Mouse (Mus musculus) liver, embryonic 14.5 days (tissue): Measurements from ENCODE around the gene Prss21. TPM values are rescaled to one million over a fixed set of nuclear protein-coding genes. Genes with fewer than 3 reads are reported as not detected.

ENCODE experiments used
- ATAC-seq: fragments of 200-750 bp; cut with Nextera tagmentation; 2 replicates; pipeline ENCODE4 v1.8.0; 2017; ENCODE audit warnings: moderate number of reproducible peaks, mild to moderate bottlenecking, moderate library complexity; ENCODE audit not compliant: insufficient read depth
- DNase-seq, 3 experiments: peaks; one replicate each; pipeline ENCODE4 v3.0.0-alpha.2; 2012 to 2013; ENCODE audit warnings: low read depth in 3 of 3, low spot score in 3 of 3
- H3K27ac ChIP-seq: fragments of 300-500 bp; sonication (generic); 2 replicates; pipeline ENCODE4 v1.5.1; 2014; ENCODE audit warnings: moderate library complexity, mild to moderate bottlenecking, control low read depth, inconsistent platforms
- H3K27me3 ChIP-seq: fragments of 300-500 bp; sonication (generic); 2 replicates; pipeline ENCODE4 v1.6.1; 2014; ENCODE audit warnings: mild to moderate bottlenecking, low read length, moderate library complexity; ENCODE audit not compliant: control insufficient read depth, insufficient read depth
- H3K36me3 ChIP-seq: fragments of 300-500 bp; sonication (generic); replicated peaks from 2 replicates; pipeline ENCODE4 v1.6.1; 2014; ENCODE audit warnings: low read depth; ENCODE audit not compliant: control insufficient read depth, insufficient read depth
- H3K4me1 ChIP-seq, 2 experiments: fragments of 200-500 bp in 1 of 2; fragments of 300-500 bp in 1 of 2; sonication (generic) in 1 of 2; replicated peaks; 2 replicates each; pipeline ENCODE4 v1.6.1; 2012 to 2014; ENCODE audit warnings: antibody characterized with exemption in 1 of 2, inconsistent platforms in 1 of 2, low read length in 1 of 2; ENCODE audit not compliant: control insufficient read depth in 2 of 2, insufficient read depth in 2 of 2
- H3K4me2 ChIP-seq: fragments of 300-500 bp; sonication (generic); 2 replicates; pipeline ENCODE4 v1.6.1; 2014; ENCODE audit warnings: low read depth, mild to moderate bottlenecking, control low read depth, moderate library complexity
- H3K4me3 ChIP-seq, 2 experiments: fragments of 200-500 bp in 1 of 2; fragments of 300-500 bp in 1 of 2; sonication (generic) in 1 of 2; 2 replicates each; pipeline ENCODE4 v1.5.1; 2012 to 2014; ENCODE audit warnings: low read depth in 2 of 2, low read length in 2 of 2, mild to moderate bottlenecking in 2 of 2, control low read depth in 1 of 2, inconsistent platforms in 1 of 2, moderate library complexity in 1 of 2; ENCODE audit not compliant: insufficient read depth in 1 of 2
- H3K9ac ChIP-seq: fragments of 300-500 bp; sonication (generic); replicated peaks from 2 replicates; pipeline ENCODE4 v1.6.1; 2014; ENCODE audit warnings: mild to moderate bottlenecking, control low read depth, moderate library complexity
- H3K9me3 ChIP-seq: fragments of 300-500 bp; sonication (generic); 2 replicates; pipeline ENCODE4 v1.6.1; 2016; ENCODE audit warnings: low read length, mixed read lengths; ENCODE audit not compliant: control insufficient read depth
- CTCF ChIP-seq: IDR thresholded peaks from 2 replicates; pipeline ENCODE4 v1.5.1; 2016; ENCODE audit warnings: antibody characterized with exemption, low read depth, control low read depth
- EP300 ChIP-seq: IDR thresholded peaks from 2 replicates; pipeline ENCODE4 v1.6.1; 2016; ENCODE audit warnings: antibody characterized with exemption, low read depth
- WGBS: fragments of 180-500 bp; shearing (Covaris S2); extraction: QIAGEN DNeasy Blood & Tissue Kit; methylation state at CpG from one replicate; pipeline ENCODE4 v1.1.7; 2014; ENCODE audit not compliant: insufficient replicate concordance; 5-methylcytosine and 5-hydroxymethylcytosine counted together
- polyA plus RNA-seq, 2 experiments: library from polyadenylated mRNA; depleted of rRNA in 1 of 2; stranded (reverse) in 1 of 2; unstranded in 1 of 2; fragments of >200 nt; fragmentation: Nextera tagmentation in 1 of 2; extraction: Ambion mirVana in 1 of 2; gene quantifications; 2 replicates each; pipeline versions ENCODE4 v1.2.1 to v1.2.3; 2012 to 2014

Prss21 gene
- polyA plus RNA-seq (2012; rRNA removed) (not detected in 2 replicates), polyA plus RNA-seq (2014; fragmentation: Nextera tagmentation; extraction: Ambion mirVana) (not detected in 2 replicates)

GRCm38 (mm10) chr17:23867756-23868155 is at the start of gene Prss21:
Prss21 (plus strand) TSS chr17:23868056.
- 66% methylated on average over 15 of the region's 15 CpGs for WGBS
- ATAC-seq = no peak
- no peaks in the 10 kb centered on the region for H3K9me3 ChIP-seq

GRCm38 (mm10) chr17:23818579-23818978 is 49.3 kb upstream of the Prss21 start:
- Histone ChIP-seq H3K4me1 (no peaks in the 10 kb centered on the region), H3K36me3 (peaks cover 99% of the 10 kb centered on the region), H3K27ac (no peak overlapping the region), H3K9me3 (peaks cover 27% of the 10 kb centered on the region), H3K9ac (no peak overlapping the region), H3K4me3 (no peak overlapping the region), H3K27me3 (no peaks in the 10 kb centered on the region), H3K4me2 (no peak overlapping the region)
- ATAC-seq = no peak
- 94% methylated on average over 8 of the region's 8 CpGs for WGBS
- TF ChIP-seq EP300 = no peak
- no peak for TF ChIP-seq CTCF
- DNase-seq = no peak

More at GRCm38 (mm10) chr17:23867756-23868155, at the start of gene Prss21:
- TF ChIP-seq CTCF (no peak), EP300 (no peak)
- no peak within 1 kb of the TSS for H3K4me2 ChIP-seq
- H3K9ac ChIP-seq = no peak within 1 kb of the TSS
- no peaks in the 10 kb centered on the region for H3K27me3 ChIP-seq
- no peak within 1 kb of the TSS for H3K4me3 ChIP-seq
- no peaks in the 10 kb centered on the region for H3K4me1 ChIP-seq
- H3K27ac ChIP-seq = no peak within 1 kb of the TSS
- H3K36me3 ChIP-seq = no peaks in the 10 kb centered on the region
- DNase-seq = no peak

- H3K9ac ChIP-seq = no peak overlapping the region
- TF ChIP-seq CTCF (no peak), EP300 (no peak)
- H3K27me3 ChIP-seq = no peaks in the 10 kb centered on the region
- ATAC-seq (no peak), DNase-seq (no peak)
- 94% methylated on average over 25 of the region's 25 CpGs for WGBS
- no peak overlapping the region for H3K4me2 ChIP-seq
- H3K27ac ChIP-seq = no peak overlapping the region
- peaks cover 99% of the 10 kb centered on the region for H3K36me3 ChIP-seq
- H3K4me1 ChIP-seq = no peaks in the 10 kb centered on the region
- H3K9me3 ChIP-seq = peaks cover 27% of the 10 kb centered on the region
- H3K4me3 ChIP-seq = no peak overlapping the region
Observed at GRCm38 (mm10) chr17:23819235-23819634, 48.6 kb upstream of the Prss21 start.

GRCm38 (mm10) chr17:23820731-23821130 is 47.1 kb upstream of the Prss21 start:
- DNase-seq (no peak), ATAC-seq (no peak)
- H3K27me3 ChIP-seq = no peaks in the 10 kb centered on the region
- no peak overlapping the region for H3K4me2 ChIP-seq
- 96% methylated on average over 5 of the region's 5 CpGs for WGBS
- H3K9ac ChIP-seq = no peak overlapping the region
- no peak overlapping the region for H3K27ac ChIP-seq
- no peaks in the 10 kb centered on the region for H3K4me1 ChIP-seq
- no peak overlapping the region for H3K4me3 ChIP-seq
- TF ChIP-seq EP300 (no peak), CTCF (no peak)
- H3K36me3 ChIP-seq = peaks cover 98% of the 10 kb centered on the region
- peaks cover 22% of the 10 kb centered on the region for H3K9me3 ChIP-seq

GRCm38 (mm10) chr17:23822094-23822493 is 45.8 kb upstream of the Prss21 start:
- H3K9me3 ChIP-seq = peaks cover 22% of the 10 kb centered on the region
- no peak overlapping the region for H3K4me3 ChIP-seq
- peaks cover 94% of the 10 kb centered on the region for H3K36me3 ChIP-seq
- no peak for TF ChIP-seq EP300
- DNase-seq (no peak), ATAC-seq (no peak)
- H3K27me3 ChIP-seq = no peaks in the 10 kb centered on the region
- H3K27ac ChIP-seq = no peak overlapping the region
- no peaks in the 10 kb centered on the region for H3K4me1 ChIP-seq
- 80% methylated on average over 6 of the region's 6 CpGs for WGBS
- no peak overlapping the region for H3K9ac ChIP-seq
- no peak overlapping the region for H3K4me2 ChIP-seq
